Mouse (Mus musculus) layer of hippocampus, adult 6 months (tissue): ENCODE results near the gene Prl2c2. TPM values are rescaled to one million over a fixed set of nuclear protein-coding genes. Genes with fewer than 3 reads are reported as not detected.

Source experiments
- long read RNA-seq, 2 experiments: library from polyadenylated mRNA; unstranded; transcript quantifications; one replicate each; pipeline ENCODE4 v2.0.0; 2019 to 2020
- polyA plus RNA-seq: library from polyadenylated mRNA; unstranded; fragments of <200 nt; fragmentation: Nextera tagmentation; gene quantifications from 2 replicates; pipeline ENCODE4 v1.2.3, GENCODE M21; 2021

The Prl2c2 gene
- not detected in 2 replicates for polyA plus RNA-seq
- long read RNA-seq, experiment 1, result 0 reads
- long read RNA-seq, experiment 2, result 0 reads

GRCm38 (mm10) chr13:13005283-13005682 lies at the start of gene Prl2c2:
Gene Prl2c2 (minus strand): TSS chr13:13005383.

Other genes with a start within 250 kb of the Prl2c2 start
- not detected in 2 replicates for gene Prl2c3, start 205.3 kb downstream of the Prl2c2 start, polyA plus RNA-seq
- not detected in 2 replicates for gene Prl2c5, start 177.3 kb upstream of the Prl2c2 start, polyA plus RNA-seq